Mouse (Mus musculus): Measurements from ENCODE around the gene Rab9. TPM values are rescaled to one million over a fixed set of nuclear protein-coding genes. Genes with fewer than 3 reads are reported as not detected.

Gene Rab9
- polyA plus RNA-seq, 1 experiment from 2014 or later, result 39.9 TPM

DNA sequence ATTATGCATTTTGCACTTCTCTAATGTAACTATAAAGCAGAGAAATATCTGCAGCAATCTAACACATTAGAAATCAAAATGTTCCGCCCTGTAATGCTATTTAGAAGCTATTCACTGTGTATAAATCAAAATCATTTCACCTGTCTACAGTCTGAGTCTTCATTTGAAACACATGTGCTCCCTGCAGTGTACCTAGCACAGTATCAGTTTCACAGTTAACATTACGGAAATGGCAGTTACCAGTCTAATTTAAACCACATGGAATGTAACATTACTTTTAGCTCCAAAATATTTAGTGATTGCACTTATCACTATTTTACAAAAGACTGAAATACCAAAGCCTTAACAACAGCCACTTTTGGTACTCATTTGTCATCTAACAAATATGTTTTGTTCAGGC lies 44.9 kb downstream of the Rab9 start:
- no peak for DNase-seq (ENCODE audit: low spot score)
- H3K4me3 ChIP-seq, result no peak overlapping the region
- no peaks in the 10 kb centered on the region for H3K9me3 ChIP-seq (replicated peaks)
- WGBS, result 38% methylated on average over 2 of the region's 2 CpGs
- no peaks in the 10 kb centered on the region; the same call in 1 of the 2 replicates for H3K4me1 ChIP-seq
- H3K27ac ChIP-seq, result no peak overlapping the region
- H3K27me3 ChIP-seq (ENCODE audit: low read depth, poor library complexity, severe bottlenecking), result peaks cover 56% of the 10 kb centered on the region
- peaks cover 2% of the 10 kb centered on the region; the same call in 1 of the 2 replicates for H3K36me3 ChIP-seq

DNA sequence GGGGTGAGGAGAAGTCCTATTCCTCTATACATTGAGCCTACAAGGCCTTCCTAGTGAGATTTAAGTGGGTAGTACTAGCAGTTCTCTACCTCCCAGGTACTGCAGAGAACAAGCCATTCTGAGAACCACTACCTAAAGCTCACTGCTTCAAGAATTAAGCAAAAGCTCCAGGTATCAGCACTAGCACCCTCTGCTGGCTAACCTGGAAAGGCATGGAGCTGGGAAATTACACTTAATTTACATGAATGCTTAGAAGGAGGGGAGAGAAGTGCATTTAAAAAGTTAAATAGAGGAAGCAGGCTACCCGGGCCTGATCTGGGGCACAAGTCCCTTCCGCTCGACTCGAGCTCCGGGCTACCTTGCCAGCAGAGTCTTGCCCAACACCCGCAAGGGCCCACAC lies 63.5 kb downstream of the Rab9 start:
- Histone ChIP-seq H3K9me3 (replicated peaks) (no peaks in the 10 kb centered on the region), H3K27me3 (ENCODE audit: low read depth, poor library complexity, severe bottlenecking) (peaks cover 22% of the 10 kb centered on the region), H3K4me1 (no peaks in the 10 kb centered on the region), H3K27ac (no peak overlapping the region), H3K4me3 (no peak overlapping the region), H3K36me3 (peaks cover 4% of the 10 kb centered on the region; the same call in 1 of the 2 replicates)
- 85% methylated on average over 5 of the region's 6 CpGs for WGBS
- DNase-seq (ENCODE audit: low spot score), result no peak

DNA sequence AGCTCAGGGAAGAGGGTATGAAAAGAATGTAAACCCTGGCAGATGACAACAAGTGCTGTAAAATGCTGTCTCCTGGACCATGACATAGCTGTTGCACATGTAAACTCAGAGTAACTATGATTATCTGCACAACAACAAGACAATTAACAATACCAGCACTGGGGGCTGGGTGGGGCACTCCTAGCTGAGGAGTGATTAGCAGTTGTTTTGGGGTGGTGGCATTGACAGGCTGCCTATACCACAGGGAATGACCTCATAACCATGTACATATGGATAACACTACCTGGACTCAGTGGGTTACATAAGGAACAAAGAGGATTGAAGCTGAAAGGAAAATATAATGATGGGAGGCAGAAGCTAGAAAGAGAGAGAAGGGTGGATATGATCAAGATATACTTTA lies 71.8 kb downstream of the Rab9 start:
- H3K4me1 ChIP-seq, result no peaks in the 10 kb centered on the region
- no peaks in the 10 kb centered on the region for H3K9me3 ChIP-seq (replicated peaks)
- H3K4me3 ChIP-seq, result no peak overlapping the region
- DNase-seq (ENCODE audit: low spot score), result no peak
- peaks cover 34% of the 10 kb centered on the region for H3K36me3 ChIP-seq
- peaks cover 87% of the 10 kb centered on the region for H3K27me3 ChIP-seq (ENCODE audit: low read depth, poor library complexity, severe bottlenecking)
- H3K27ac ChIP-seq, result no peak overlapping the region

Other genes with a start within 250 kb of the Rab9 start
- 5.3 and 7.4 TPM in 2 replicates for gene Gpm6b, start 241.0 kb downstream of the Rab9 start, polyA plus RNA-seq (2016; fragmentation: Nextera tagmentation; extraction: Ambion mirVana)
- gene Trappc2, start 39.3 kb downstream of the Rab9 start, polyA plus RNA-seq (2016; fragmentation: Nextera tagmentation; extraction: Ambion mirVana), result 15.3 and 18.9 TPM in 2 replicates
- gene Ofd1, start 39.2 kb downstream of the Rab9 start, polyA plus RNA-seq (2016; fragmentation: Nextera tagmentation; extraction: Ambion mirVana), result 6.7 and 8.6 TPM in 2 replicates
- gene Tceanc, start 38.7 kb upstream of the Rab9 start, polyA plus RNA-seq (2016; fragmentation: Nextera tagmentation; extraction: Ambion mirVana), result 9.4 and 13.3 TPM in 2 replicates
- gene Egfl6, start 105.9 kb upstream of the Rab9 start, polyA plus RNA-seq (2016; fragmentation: Nextera tagmentation; extraction: Ambion mirVana), result 1.5 and 3.2 TPM in 2 replicates

Measured in limb, embryonic 10.5 days (tissue).